Mouse (Mus musculus) kidney, embryonic 15.5 days (tissue): ENCODE results near the gene Ap5z1. TPM values are rescaled to one million over a fixed set of nuclear protein-coding genes. Genes with fewer than 3 reads are reported as not detected.

Source experiments
- ATAC-seq: fragments of 200-750 bp; cut with Nextera tagmentation; replicated peaks from 2 replicates; pipeline ENCODE4 v1.8.0; 2017; ENCODE audit warnings: moderate TSS enrichment; ENCODE audit not compliant: low FRiP score
- H3K27ac ChIP-seq: fragments of 300-500 bp; sonication (generic); 2 replicates; pipeline ENCODE4 v1.5.1; 2015; ENCODE audit warnings: mild to moderate bottlenecking, inconsistent platforms
- H3K27me3 ChIP-seq: fragments of 300-500 bp; sonication (generic); 2 replicates; pipeline ENCODE4 v1.6.1; 2015; ENCODE audit warnings: inconsistent platforms
- H3K36me3 ChIP-seq: fragments of 300-500 bp; sonication (generic); 2 replicates; pipeline ENCODE4 v1.6.1; 2015; ENCODE audit warnings: inconsistent platforms
- H3K4me1 ChIP-seq: fragments of 300-500 bp; sonication (generic); 2 replicates; pipeline ENCODE4 v1.6.1; 2015; ENCODE audit warnings: inconsistent platforms
- H3K4me2 ChIP-seq: fragments of 300-500 bp; sonication (generic); 2 replicates; pipeline ENCODE4 v1.6.1; 2015; ENCODE audit warnings: moderate library complexity, mild to moderate bottlenecking, inconsistent platforms
- H3K4me3 ChIP-seq: fragments of 300-500 bp; sonication (generic); replicated peaks from 2 replicates; pipeline ENCODE4 v1.5.1; 2015; ENCODE audit warnings: mild to moderate bottlenecking, inconsistent platforms
- H3K9ac ChIP-seq: fragments of 300-500 bp; sonication (generic); 2 replicates; pipeline ENCODE4 v1.6.1; 2015; ENCODE audit warnings: mild to moderate bottlenecking, inconsistent platforms
- H3K9me3 ChIP-seq: fragments of 300-500 bp; sonication (generic); replicated peaks from 2 replicates; pipeline ENCODE4 v1.6.1; 2016; ENCODE audit warnings: inconsistent platforms
- WGBS: fragments of 180-500 bp; shearing (Covaris S2); methylation state at CpG from one replicate; pipeline ENCODE4 v1.1.7; 2015; ENCODE audit warnings: mixed read lengths; 5-methylcytosine and 5-hydroxymethylcytosine counted together
- polyA plus RNA-seq: library from polyadenylated mRNA; unstranded; fragments of >200 nt; fragmentation: Nextera tagmentation; extraction: Ambion mirVana; gene quantifications from 2 replicates; pipeline ENCODE4 v1.2.1, GENCODE M21; 2015

Ap5z1 gene
- polyA plus RNA-seq, 1 experiment from 2014 or later = 12.9 TPM

- no peaks in the 10 kb centered on the region for H3K27me3 ChIP-seq
- H3K9me3 ChIP-seq = no peaks in the 10 kb centered on the region
- H3K4me2 ChIP-seq = no peak overlapping the region
- no peak overlapping the region for H3K9ac ChIP-seq
- WGBS = 66% methylated on average over 15 of the region's 15 CpGs
- H3K36me3 ChIP-seq = peaks cover 73% of the 10 kb centered on the region
- no peaks in the 10 kb centered on the region for H3K4me1 ChIP-seq
- no peak for ATAC-seq
- peak overlapping the region; percentile 10; the same call in 1 of the 2 replicates for H3K27ac ChIP-seq
- H3K4me3 ChIP-seq = no peak overlapping the region
These were observed 7.4 kb upstream of the Ap5z1 start for GRCm38 (mm10) chr5:142456318-142456717.

GRCm38 (mm10) chr5:142457345-142457744 is 6.4 kb upstream of the Ap5z1 start:
- H3K36me3 ChIP-seq = peaks cover 73% of the 10 kb centered on the region
- no peaks in the 10 kb centered on the region for H3K27me3 ChIP-seq
- H3K4me3 ChIP-seq = no peak overlapping the region
- no peaks in the 10 kb centered on the region for H3K9me3 ChIP-seq
- H3K4me1 ChIP-seq = no peaks in the 10 kb centered on the region
- no peak overlapping the region for H3K4me2 ChIP-seq
- H3K27ac ChIP-seq = peak overlapping the region; percentile 65
- WGBS = 35% methylated on average over 10 of the region's 10 CpGs
- H3K9ac ChIP-seq = no peak overlapping the region
- peak; percentile 49; the same call in 1 of the 2 replicates for ATAC-seq

GRCm38 (mm10) chr5:142458791-142459557 is 4.8 kb upstream of the Ap5z1 start:
- H3K27me3 ChIP-seq = no peaks in the 10 kb centered on the region
- WGBS = 89% methylated on average over 17 of the region's 17 CpGs
- 0 out of 2 replicates have a peak, but pooled peaks cover 4% of the 10 kb centered on the region for H3K4me1 ChIP-seq
- H3K4me2 ChIP-seq = no peak overlapping the region
- no peak overlapping the region for H3K9ac ChIP-seq
- ATAC-seq = no peak
- H3K9me3 ChIP-seq = no peaks in the 10 kb centered on the region
- peaks cover 58% of the 10 kb centered on the region for H3K36me3 ChIP-seq
- H3K27ac ChIP-seq = no peak overlapping the region
- H3K4me3 ChIP-seq = no peak overlapping the region

- ATAC-seq = no peak
These were observed 3.9 kb upstream of the Ap5z1 start for GRCm38 (mm10) chr5:142459834-142460233.

GRCm38 (mm10) chr5:142461942-142462640 is 1.7 kb upstream of the Ap5z1 start:
- H3K4me2 ChIP-seq = no peak overlapping the region
- H3K36me3 ChIP-seq = peaks cover 32% of the 10 kb centered on the region
- H3K27me3 ChIP-seq = no peaks in the 10 kb centered on the region
- H3K4me3 ChIP-seq = no peak overlapping the region
- ATAC-seq = no peak
- H3K27ac ChIP-seq = no peak overlapping the region
- WGBS = 95% methylated on average over 7 of the region's 7 CpGs
- H3K9ac ChIP-seq = no peak overlapping the region
- peaks cover 19% of the 10 kb centered on the region for H3K4me1 ChIP-seq
- no peaks in the 10 kb centered on the region for H3K9me3 ChIP-seq

More at GRCm38 (mm10) chr5:142459834-142460233, 3.9 kb upstream of the Ap5z1 start:
- Histone ChIP-seq H3K27ac (no peak overlapping the region), H3K27me3 (no peaks in the 10 kb centered on the region), H3K9me3 (no peaks in the 10 kb centered on the region), H3K4me1 (peaks cover 11% of the 10 kb centered on the region), H3K4me2 (no peak overlapping the region), H3K4me3 (no peak overlapping the region), H3K9ac (no peak overlapping the region), H3K36me3 (peaks cover 49% of the 10 kb centered on the region)
- WGBS = 78% methylated on average over 5 of the region's 5 CpGs

GRCm38 (mm10) chr5:142462641-142462948 is 1.1 kb upstream of the Ap5z1 start:
- Histone ChIP-seq H3K36me3 (peaks cover 32% of the 10 kb centered on the region), H3K27me3 (no peaks in the 10 kb centered on the region), H3K4me1 (peaks cover 19% of the 10 kb centered on the region), H3K4me3 (no peak overlapping the region), H3K27ac (0 out of 2 replicates have a peak overlapping the region, but pooled peaks have one; percentile 91), H3K9me3 (no peaks in the 10 kb centered on the region), H3K4me2 (no peak overlapping the region), H3K9ac (no peak overlapping the region)
- no peak for ATAC-seq
- WGBS = 89% methylated on average over 2 of the region's 2 CpGs

GRCm38 (mm10) chr5:142463011-142463410 is 733 bp upstream of the Ap5z1 start:
- H3K4me2 ChIP-seq = peak overlapping the region; percentile 89
- peak overlapping the region; percentile 76 for H3K4me3 ChIP-seq
- WGBS = 88% methylated on average over 6 of the region's 6 CpGs
- H3K27me3 ChIP-seq = no peaks in the 10 kb centered on the region
- no peaks in the 10 kb centered on the region for H3K9me3 ChIP-seq
- H3K27ac ChIP-seq = peak overlapping the region; percentile 91
- peaks cover 19% of the 10 kb centered on the region for H3K4me1 ChIP-seq
- peaks cover 32% of the 10 kb centered on the region for H3K36me3 ChIP-seq
- no peak for ATAC-seq
- no peak overlapping the region; the same call in 1 of the 2 replicates for H3K9ac ChIP-seq

- no peak overlapping the region for H3K27ac ChIP-seq
- no peak for ATAC-seq
- 93% methylated on average over 13 of the region's 13 CpGs for WGBS
These were observed 4.6 kb downstream of the Ap5z1 start for GRCm38 (mm10) chr5:142468375-142468774.

GRCm38 (mm10) chr5:142469796-142470195 is 6.1 kb downstream of the Ap5z1 start:
- 93% methylated on average over 11 of the region's 11 CpGs for WGBS
- Histone ChIP-seq H3K36me3 (peaks cover 52% of the 10 kb centered on the region), H3K9me3 (no peaks in the 10 kb centered on the region), H3K4me2 (no peak overlapping the region), H3K4me3 (no peak overlapping the region), H3K27ac (no peak overlapping the region), H3K9ac (no peak overlapping the region), H3K4me1 (peaks cover 8% of the 10 kb centered on the region), H3K27me3 (no peaks in the 10 kb centered on the region)
- no peak for ATAC-seq

More at GRCm38 (mm10) chr5:142468375-142468774, 4.6 kb downstream of the Ap5z1 start:
- H3K27me3 ChIP-seq = no peaks in the 10 kb centered on the region
- H3K36me3 ChIP-seq = peaks cover 52% of the 10 kb centered on the region
- no peak overlapping the region for H3K4me2 ChIP-seq
- H3K9me3 ChIP-seq = no peaks in the 10 kb centered on the region
- no peak overlapping the region for H3K9ac ChIP-seq
- no peak overlapping the region for H3K4me3 ChIP-seq
- peaks cover 15% of the 10 kb centered on the region for H3K4me1 ChIP-seq

- ATAC-seq = no peak
- WGBS = 81% methylated on average over 10 of the region's 10 CpGs
- Histone ChIP-seq H3K27me3 (no peaks in the 10 kb centered on the region), H3K9me3 (no peaks in the 10 kb centered on the region), H3K4me3 (no peak overlapping the region), H3K36me3 (peaks cover 36% of the 10 kb centered on the region), H3K9ac (no peak overlapping the region), H3K27ac (no peak overlapping the region), H3K4me1 (0 out of 2 replicates have a peak, but pooled peaks cover 3% of the 10 kb centered on the region), H3K4me2 (no peak overlapping the region)
These were observed 10.0 kb downstream of the Ap5z1 start for GRCm38 (mm10) chr5:142473696-142474095.

GRCm38 (mm10) chr5:142475669-142476068 is 11.9 kb downstream of the Ap5z1 start:
- WGBS = 80% methylated on average over 7 of the region's 7 CpGs
- ATAC-seq = no peak
- Histone ChIP-seq H3K4me2 (no peak overlapping the region), H3K27me3 (no peaks in the 10 kb centered on the region), H3K27ac (no peak overlapping the region), H3K9ac (no peak overlapping the region), H3K36me3 (peaks cover 17% of the 10 kb centered on the region), H3K9me3 (no peaks in the 10 kb centered on the region), H3K4me1 (peaks cover 8% of the 10 kb centered on the region; the same call in 1 of the 2 replicates), H3K4me3 (no peak overlapping the region)

GRCm38 (mm10) chr5:142477346-142477745 is 13.6 kb downstream of the Ap5z1 start:
- H3K36me3 ChIP-seq = 0 out of 2 replicates have a peak, but pooled peaks cover 5% of the 10 kb centered on the region
- no peak overlapping the region for H3K4me3 ChIP-seq
- no peak overlapping the region for H3K27ac ChIP-seq
- no peaks in the 10 kb centered on the region for H3K27me3 ChIP-seq
- H3K4me1 ChIP-seq = peaks cover 8% of the 10 kb centered on the region; the same call in 1 of the 2 replicates
- no peak overlapping the region for H3K9ac ChIP-seq
- no peaks in the 10 kb centered on the region for H3K9me3 ChIP-seq
- no peak overlapping the region for H3K4me2 ChIP-seq
- 85% methylated on average over 12 of the region's 12 CpGs for WGBS
- no peak for ATAC-seq
